Mouse (Mus musculus): Measurements from ENCODE around the gene Cphx2. TPM values are rescaled to one million over a fixed set of nuclear protein-coding genes. Genes with fewer than 3 reads are reported as not detected.
"Not testable (repeated sequence)": the region's sequence is repeated elsewhere in the genome, so short reads cannot be mapped to it uniquely, and the experiment has no call there.

Cphx2 gene
- polyA plus RNA-seq, 1 experiment, result not detected

GRCm38 (mm10) chr14:26067325-26067633 is 14.0 kb upstream of the Cphx2 start, which contains the start of gene Tmem254c:
Gene Tmem254c (minus strand): TSS chr14:26067355.
- H3K36me3 ChIP-seq (ENCODE audit: control insufficient read depth, insufficient read depth, low read length, poor library complexity, severe bottlenecking); H3K9me3 ChIP-seq (replicated peaks; ENCODE audit: control insufficient read depth, insufficient read depth, low read length, poor library complexity, severe bottlenecking); H3K9ac ChIP-seq (ENCODE audit: low read depth, poor library complexity, severe bottlenecking); H3K27ac ChIP-seq (ENCODE audit: insufficient read depth, low read length); H3K4me3 ChIP-seq (ENCODE audit: low read depth, low read length); H3K27me3 ChIP-seq (ENCODE audit: control insufficient read depth, insufficient read depth, low read length, poor library complexity, severe bottlenecking); H3K4me1 ChIP-seq (ENCODE audit: control insufficient read depth, insufficient read depth, low read length): not testable (repeated sequence)

GRCm38 (mm10) chr14:26076620-26077390 is 4.5 kb upstream of the Cphx2 start:
- H3K4me1 ChIP-seq (ENCODE audit: control insufficient read depth, insufficient read depth, low read length); H3K27ac ChIP-seq (ENCODE audit: insufficient read depth, low read length); H3K36me3 ChIP-seq (ENCODE audit: control insufficient read depth, insufficient read depth, low read length, poor library complexity, severe bottlenecking); H3K4me3 ChIP-seq (ENCODE audit: low read depth, low read length); H3K27me3 ChIP-seq (ENCODE audit: control insufficient read depth, insufficient read depth, low read length, poor library complexity, severe bottlenecking); H3K9me3 ChIP-seq (replicated peaks; ENCODE audit: control insufficient read depth, insufficient read depth, low read length, poor library complexity, severe bottlenecking); H3K9ac ChIP-seq (ENCODE audit: low read depth, poor library complexity, severe bottlenecking): not testable (repeated sequence)

GRCm38 (mm10) chr14:26081997-26082396 is 681 bp downstream of the Cphx2 start, which contains the start of gene Cphx3:
Gene Cphx3 (plus strand): TSS chr14:26082297.
- not testable (repeated sequence) for H3K9me3 ChIP-seq (replicated peaks; ENCODE audit: control insufficient read depth, insufficient read depth, low read length, poor library complexity, severe bottlenecking)

GRCm38 (mm10) chr14:26097622-26098021 is 16.3 kb downstream of the Cphx2 start:
- H3K9me3 ChIP-seq (replicated peaks; ENCODE audit: control insufficient read depth, insufficient read depth, low read length, poor library complexity, severe bottlenecking); H3K9ac ChIP-seq (ENCODE audit: low read depth, poor library complexity, severe bottlenecking); H3K36me3 ChIP-seq (ENCODE audit: control insufficient read depth, insufficient read depth, low read length, poor library complexity, severe bottlenecking); H3K4me1 ChIP-seq (ENCODE audit: control insufficient read depth, insufficient read depth, low read length); H3K4me3 ChIP-seq (ENCODE audit: low read depth, low read length); H3K27me3 ChIP-seq (ENCODE audit: control insufficient read depth, insufficient read depth, low read length, poor library complexity, severe bottlenecking); H3K27ac ChIP-seq (ENCODE audit: insufficient read depth, low read length): not testable (repeated sequence)

More at GRCm38 (mm10) chr14:26081997-26082396, 681 bp downstream of the Cphx2 start, which contains the start of gene Cphx3:
- H3K4me3 ChIP-seq (ENCODE audit: low read depth, low read length); H3K4me1 ChIP-seq (ENCODE audit: control insufficient read depth, insufficient read depth, low read length); H3K36me3 ChIP-seq (ENCODE audit: control insufficient read depth, insufficient read depth, low read length, poor library complexity, severe bottlenecking); H3K27ac ChIP-seq (ENCODE audit: insufficient read depth, low read length); H3K27me3 ChIP-seq (ENCODE audit: control insufficient read depth, insufficient read depth, low read length, poor library complexity, severe bottlenecking); H3K9ac ChIP-seq (ENCODE audit: low read depth, poor library complexity, severe bottlenecking): not testable (repeated sequence)

- not testable (repeated sequence) for H3K27me3 ChIP-seq (ENCODE audit: control insufficient read depth, insufficient read depth, low read length, poor library complexity, severe bottlenecking); H3K27ac ChIP-seq (ENCODE audit: insufficient read depth, low read length); H3K4me1 ChIP-seq (ENCODE audit: control insufficient read depth, insufficient read depth, low read length); H3K4me3 ChIP-seq (ENCODE audit: low read depth, low read length); H3K9ac ChIP-seq (ENCODE audit: low read depth, poor library complexity, severe bottlenecking); H3K9me3 ChIP-seq (replicated peaks; ENCODE audit: control insufficient read depth, insufficient read depth, low read length, poor library complexity, severe bottlenecking); H3K36me3 ChIP-seq (ENCODE audit: control insufficient read depth, insufficient read depth, low read length, poor library complexity, severe bottlenecking)
Measured at GRCm38 (mm10) chr14:26118150-26118549, 36.8 kb downstream of the Cphx2 start, which contains the start of gene Duxbl2. Gene Duxbl2 (plus strand): TSS chr14:26118349.

- H3K27ac ChIP-seq (ENCODE audit: insufficient read depth, low read length); H3K4me3 ChIP-seq (ENCODE audit: low read depth, low read length); H3K36me3 ChIP-seq (ENCODE audit: control insufficient read depth, insufficient read depth, low read length, poor library complexity, severe bottlenecking); H3K4me1 ChIP-seq (ENCODE audit: control insufficient read depth, insufficient read depth, low read length); H3K9ac ChIP-seq (ENCODE audit: low read depth, poor library complexity, severe bottlenecking); H3K27me3 ChIP-seq (ENCODE audit: control insufficient read depth, insufficient read depth, low read length, poor library complexity, severe bottlenecking); H3K9me3 ChIP-seq (replicated peaks; ENCODE audit: control insufficient read depth, insufficient read depth, low read length, poor library complexity, severe bottlenecking): not testable (repeated sequence)
Measured at GRCm38 (mm10) chr14:26118550-26119000, 37.3 kb downstream of the Cphx2 start.

GRCm38 (mm10) chr14:26119095-26119494 is 37.8 kb downstream of the Cphx2 start:
- H3K27ac ChIP-seq (ENCODE audit: insufficient read depth, low read length); H3K4me3 ChIP-seq (ENCODE audit: low read depth, low read length); H3K9ac ChIP-seq (ENCODE audit: low read depth, poor library complexity, severe bottlenecking); H3K4me1 ChIP-seq (ENCODE audit: control insufficient read depth, insufficient read depth, low read length); H3K27me3 ChIP-seq (ENCODE audit: control insufficient read depth, insufficient read depth, low read length, poor library complexity, severe bottlenecking); H3K36me3 ChIP-seq (ENCODE audit: control insufficient read depth, insufficient read depth, low read length, poor library complexity, severe bottlenecking); H3K9me3 ChIP-seq (replicated peaks; ENCODE audit: control insufficient read depth, insufficient read depth, low read length, poor library complexity, severe bottlenecking): not testable (repeated sequence)

Other genes starting within 250 kb of the Cphx2 start
- 106 and 109 TPM in 2 replicates for gene Anxa11, start 239.4 kb upstream of the Cphx2 start, polyA plus RNA-seq (2011; ENCODE audit: insufficient read depth, insufficient read length, low read depth, missing spikeins)
- 13.9 and 17.1 TPM in 2 replicates for gene Plac9a, start 178.4 kb upstream of the Cphx2 start, polyA plus RNA-seq (2011; ENCODE audit: insufficient read depth, insufficient read length, low read depth, missing spikeins)
- gene Tmem254a, start 153.8 kb upstream of the Cphx2 start, polyA plus RNA-seq (2011; ENCODE audit: insufficient read depth, insufficient read length, low read depth, missing spikeins), result 9.0 and 12.3 TPM in 2 replicates
- 3.1 TPM in 1 of 2 replicates, not detected in the other for gene Cphx1, start 143.2 kb upstream of the Cphx2 start, polyA plus RNA-seq (2011; ENCODE audit: insufficient read depth, insufficient read length, low read depth, missing spikeins)
- 11.3 and 14.7 TPM in 2 replicates for gene Duxbl1, start 102.9 kb upstream of the Cphx2 start, polyA plus RNA-seq (2011; ENCODE audit: insufficient read depth, insufficient read length, low read depth, missing spikeins)
- 4.1 and 8.3 TPM in 2 replicates for gene Gm9780, start 38.8 kb upstream of the Cphx2 start, polyA plus RNA-seq (2011; ENCODE audit: insufficient read depth, insufficient read length, low read depth, missing spikeins)
- gene Tmem254c, start 14.2 kb upstream of the Cphx2 start, polyA plus RNA-seq (2011; ENCODE audit: insufficient read depth, insufficient read length, low read depth, missing spikeins), result 6.7 and 16.3 TPM in 2 replicates
- gene Cphx3, start 781 bp downstream of the Cphx2 start, polyA plus RNA-seq (2011; ENCODE audit: insufficient read depth, insufficient read length, low read depth, missing spikeins), result 3.9 and 4.3 TPM in 2 replicates
- gene Duxbl2, start 36.8 kb downstream of the Cphx2 start, polyA plus RNA-seq (2011; ENCODE audit: insufficient read depth, insufficient read length, low read depth, missing spikeins), result 11.2 and 35.4 TPM in 2 replicates
- 31.5 and 34.2 TPM in 2 replicates for gene Plac9b, start 101.0 kb downstream of the Cphx2 start, polyA plus RNA-seq (2011; ENCODE audit: insufficient read depth, insufficient read length, low read depth, missing spikeins)
- 158 TPM in 2 replicates for gene Tmem254b, start 125.5 kb downstream of the Cphx2 start, polyA plus RNA-seq (2011; ENCODE audit: insufficient read depth, insufficient read length, low read depth, missing spikeins)
- 8.8 and 30.9 TPM in 2 replicates for gene Duxbl3, start 176.4 kb downstream of the Cphx2 start, polyA plus RNA-seq (2011; ENCODE audit: insufficient read depth, insufficient read length, low read depth, missing spikeins)

Measured in ES-Bruce4 (cell line).